Mouse (Mus musculus) kidney, adult 2 months (tissue): ENCODE measurements at regions not wholly inside any gene's neighbourhood (a gene's known extent, or its start where the extent isn't known, plus 50 kb on each side); places are given as distances from the start of the nearest gene placed in this dataset.
"Not testable (repeated sequence)": the region's sequence is repeated elsewhere in the genome, so short reads cannot be mapped to it uniquely, and the experiment has no call there.

Experiments
- CTCF ChIP-seq: fragments of 200-500 bp; conservative IDR thresholded peaks from 2 replicates; pipeline ENCODE4 v1.5.1; 2011; ENCODE audit warnings: low read depth, mild to moderate bottlenecking, control low read depth, low read length, moderate library complexity, mixed read lengths; ENCODE audit not compliant: insufficient read depth, insufficient read length
- POLR2A ChIP-seq: fragments of 200-500 bp; IDR thresholded peaks from one replicate; pipeline ENCODE4 v1.6.1; 2011; ENCODE audit warnings: low read depth, low read length, control low read depth

GRCm38 (mm10) chr12:45175259-45175658 lies 100.8 kb upstream of the Stxbp6 start:
- not testable (repeated sequence) for TF ChIP-seq CTCF, POLR2A
